Mouse (Mus musculus): ENCODE results near the gene Susd4. TPM values are rescaled to one million over a fixed set of nuclear protein-coding genes. Genes with fewer than 3 reads are reported as not detected.

Gene Susd4
- polyA plus RNA-seq (2015; fragmentation: Nextera tagmentation; extraction: Ambion mirVana): 8.8 and 15.5 TPM in 2 replicates

DNA sequence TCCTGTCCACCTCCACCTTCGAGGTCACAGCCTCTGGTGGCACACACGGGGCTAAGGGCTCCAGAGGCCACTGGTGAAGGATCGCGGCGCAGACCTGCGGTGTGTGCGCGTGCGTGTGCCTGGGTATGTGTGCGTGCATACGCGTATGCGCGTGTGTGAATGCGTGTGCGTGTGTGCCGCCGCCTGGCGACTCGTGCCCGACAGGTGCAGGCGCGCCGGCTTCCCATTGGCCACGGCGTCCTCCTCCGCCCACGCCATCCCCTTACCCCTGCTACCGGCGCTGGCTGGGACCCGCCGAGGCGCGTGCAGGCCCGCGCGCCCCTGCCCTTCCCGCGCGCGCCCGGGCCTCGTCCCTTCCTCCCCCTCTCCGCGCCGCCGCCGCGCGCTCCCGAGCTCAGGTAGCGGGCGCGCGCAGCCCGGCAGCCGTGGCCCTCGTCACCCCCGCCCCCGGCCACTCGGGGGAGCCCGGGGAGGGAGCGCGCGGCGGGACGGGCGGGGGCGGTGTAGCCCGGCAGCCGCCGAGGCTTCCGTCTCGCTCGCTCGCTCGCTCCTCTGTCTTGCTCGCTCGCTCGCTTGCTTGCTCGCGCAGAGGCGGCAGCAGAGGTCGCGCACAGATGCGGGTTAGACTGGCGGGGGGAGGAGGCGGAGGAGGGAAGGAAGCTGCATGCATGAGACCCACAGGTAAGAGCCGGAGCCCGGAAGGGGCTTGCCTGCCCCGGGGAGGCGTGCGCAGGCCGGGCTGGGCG lies at the start of gene Susd4:
Susd4 (plus strand) TSS at position 145 of the 746 bp plus-strand sequence.

GRCm38 (mm10) chr1:182749080-182749479 lies 14.6 kb upstream of the Susd4 start, which contains the start of gene Ccdc185:
Gene Ccdc185, minus strand, starts transcription at chr1:182749180.

Other genes starting within 250 kb of the Susd4 start
- 58.1 and 58.5 TPM in 2 replicates for gene Capn2, start 246.3 kb upstream of the Susd4 start, polyA plus RNA-seq (2015; fragmentation: Nextera tagmentation; extraction: Ambion mirVana)
- gene Capn8, start 198.9 kb upstream of the Susd4 start, polyA plus RNA-seq (2015; fragmentation: Nextera tagmentation; extraction: Ambion mirVana): 0.30 TPM in 1 of 2 replicates, not detected in the other
- not detected in 2 replicates for gene Ccdc185, start 14.7 kb upstream of the Susd4 start, polyA plus RNA-seq (2015; fragmentation: Nextera tagmentation; extraction: Ambion mirVana)
- gene Tlr5, start 190.9 kb downstream of the Susd4 start, polyA plus RNA-seq (2015; fragmentation: Nextera tagmentation; extraction: Ambion mirVana): 0.66 and 0.81 TPM in 2 replicates

Measured in adrenal gland, postnatal 0 days (tissue).